Mouse (Mus musculus) forebrain, embryonic 12.5 days (tissue): ENCODE results near the gene Sash1. TPM values are rescaled to one million over a fixed set of nuclear protein-coding genes. Genes with fewer than 3 reads are reported as not detected.
A peak's percentile ranks its signal among the peaks of the same experiment; 100 is the strongest.

Experiments
- ATAC-seq: fragments of 200-750 bp; cut with Nextera tagmentation; 2 replicates; pipeline ENCODE4 v1.8.0; 2017; ENCODE audit warnings: moderate TSS enrichment; ENCODE audit not compliant: low FRiP score
- H3K27ac ChIP-seq: fragments of 300-500 bp; sonication (generic); 2 replicates; pipeline ENCODE4 v1.5.1; 2016; ENCODE audit warnings: mild to moderate bottlenecking
- H3K27me3 ChIP-seq: fragments of 300-500 bp; sonication (generic); 2 replicates; pipeline ENCODE4 v1.6.1; 2016; ENCODE audit warnings: mild to moderate bottlenecking
- H3K36me3 ChIP-seq: fragments of 300-500 bp; sonication (generic); replicated peaks from 2 replicates; pipeline ENCODE4 v1.6.1; 2016; ENCODE audit warnings: mild to moderate bottlenecking
- H3K4me1 ChIP-seq: fragments of 300-500 bp; sonication (generic); 2 replicates; pipeline ENCODE4 v1.6.1; 2016
- H3K4me2 ChIP-seq: fragments of 300-500 bp; sonication (generic); 2 replicates; pipeline ENCODE4 v1.6.1; 2016; ENCODE audit warnings: mild to moderate bottlenecking, moderate library complexity
- H3K4me3 ChIP-seq: fragments of 300-500 bp; sonication (generic); replicated peaks from 2 replicates; pipeline ENCODE4 v1.5.1; 2016; ENCODE audit warnings: mild to moderate bottlenecking
- H3K9ac ChIP-seq: fragments of 300-500 bp; sonication (generic); 2 replicates; pipeline ENCODE4 v1.6.1; 2016; ENCODE audit warnings: mild to moderate bottlenecking
- H3K9me3 ChIP-seq: fragments of 300-500 bp; sonication (generic); 2 replicates; pipeline ENCODE4 v1.6.1; 2016
- WGBS: fragments of 180-500 bp; shearing (Covaris S2); methylation state at CpG from one replicate; pipeline ENCODE4 v1.1.7; 2016; 5-methylcytosine and 5-hydroxymethylcytosine counted together
- polyA plus RNA-seq: library from polyadenylated mRNA; unstranded; fragments of >200 nt; fragmentation: Nextera tagmentation; extraction: Ambion mirVana; gene quantifications from 2 replicates; pipeline ENCODE4 v1.2.1, GENCODE M21; 2016

Gene Sash1
- polyA plus RNA-seq, 1 experiment from 2014 or later: 4.6 TPM

DNA sequence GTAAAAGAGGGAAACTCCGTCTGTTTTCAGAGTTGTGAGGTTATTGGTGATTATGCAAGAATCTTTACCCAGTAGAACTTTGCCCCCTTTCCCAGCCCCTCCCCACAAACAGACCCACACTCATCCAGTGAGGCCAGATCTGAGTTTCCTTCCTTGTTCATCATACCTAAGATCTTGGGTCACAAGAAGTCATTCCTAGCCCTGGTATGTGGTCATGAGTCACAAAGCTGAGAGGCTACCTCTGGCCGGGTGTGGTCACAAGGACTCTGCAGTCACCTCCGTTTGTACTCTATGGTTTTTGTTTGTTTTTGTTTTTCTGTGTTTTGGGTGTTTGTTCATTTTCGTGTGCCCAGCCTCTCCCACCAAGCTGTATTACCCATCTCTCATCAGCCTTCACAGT is 4.6 kb upstream of the Sash1 start:
- H3K27ac ChIP-seq: no peak overlapping the region
- H3K9ac ChIP-seq: no peak overlapping the region
- peaks cover 12% of the 10 kb centered on the region for H3K4me1 ChIP-seq
- H3K9me3 ChIP-seq: no peaks in the 10 kb centered on the region
- no peak overlapping the region for H3K4me3 ChIP-seq
- H3K36me3 ChIP-seq: no peaks in the 10 kb centered on the region
- H3K27me3 ChIP-seq: peaks cover 9% of the 10 kb centered on the region; the same call in 1 of the 2 replicates
- no peak overlapping the region for H3K4me2 ChIP-seq
- WGBS: 87% methylated on average over 4 of the region's 4 CpGs
- ATAC-seq: no peak

DNA sequence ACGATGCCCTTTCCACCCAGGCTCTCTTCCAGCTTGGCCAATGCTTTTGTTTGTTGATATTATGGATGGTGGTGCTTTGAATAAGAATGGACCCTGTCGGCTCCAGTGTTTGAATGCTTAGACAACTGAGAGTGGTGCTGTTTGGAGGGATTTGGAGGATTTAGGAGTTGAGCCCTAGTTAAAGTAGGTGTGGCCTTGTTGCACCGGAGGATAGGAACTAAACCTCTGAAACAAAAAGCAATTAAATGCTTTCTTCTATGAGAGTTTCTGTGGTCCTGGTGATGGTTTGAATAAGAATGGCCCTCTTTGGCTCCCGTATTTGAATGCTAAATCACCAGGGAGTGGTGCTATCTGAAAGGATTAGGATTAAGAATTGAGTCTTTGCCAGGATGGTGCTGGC is 3.5 kb upstream of the Sash1 start:
- Histone ChIP-seq H3K4me1 (peaks cover 22% of the 10 kb centered on the region), H3K9ac (no peak overlapping the region), H3K27me3 (peaks cover 11% of the 10 kb centered on the region; the same call in 1 of the 2 replicates), H3K27ac (no peak overlapping the region), H3K4me2 (no peak overlapping the region), H3K36me3 (no peaks in the 10 kb centered on the region), H3K4me3 (no peak overlapping the region), H3K9me3 (no peaks in the 10 kb centered on the region)
- no peak for ATAC-seq
- WGBS: 9% methylated on average over 4 of the region's 4 CpGs

DNA sequence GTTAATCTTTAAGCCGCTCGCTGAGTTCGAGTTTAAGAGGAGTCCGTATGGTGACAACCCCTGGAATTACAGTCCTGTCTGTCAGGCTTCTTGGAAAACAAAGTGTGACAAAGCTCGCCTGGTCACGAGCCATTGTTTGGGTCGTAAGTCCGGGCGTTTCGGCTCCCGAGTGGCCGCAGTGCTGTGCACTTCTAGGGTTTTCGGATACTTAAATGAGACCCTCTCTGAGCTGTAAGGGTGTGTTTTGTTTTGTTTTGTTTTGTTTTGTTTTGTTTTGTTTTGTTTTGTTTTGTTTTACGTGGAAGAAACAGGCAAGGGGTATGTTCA is 621 bp upstream of the Sash1 start:
- peak overlapping the region; percentile 74 for H3K4me3 ChIP-seq
- H3K9me3 ChIP-seq: no peaks in the 10 kb centered on the region
- peaks cover 18% of the 10 kb centered on the region; the same call in 1 of the 2 replicates for H3K27me3 ChIP-seq
- H3K36me3 ChIP-seq: no peaks in the 10 kb centered on the region
- H3K27ac ChIP-seq: peak overlapping the region; percentile 88
- under 1% methylated on average over 14 of the region's 14 CpGs for WGBS
- H3K4me2 ChIP-seq: peak overlapping the region; percentile 80
- peaks cover 33% of the 10 kb centered on the region for H3K4me1 ChIP-seq
- H3K9ac ChIP-seq: peak overlapping the region; percentile 68
- peak; percentile 33 for ATAC-seq

DNA sequence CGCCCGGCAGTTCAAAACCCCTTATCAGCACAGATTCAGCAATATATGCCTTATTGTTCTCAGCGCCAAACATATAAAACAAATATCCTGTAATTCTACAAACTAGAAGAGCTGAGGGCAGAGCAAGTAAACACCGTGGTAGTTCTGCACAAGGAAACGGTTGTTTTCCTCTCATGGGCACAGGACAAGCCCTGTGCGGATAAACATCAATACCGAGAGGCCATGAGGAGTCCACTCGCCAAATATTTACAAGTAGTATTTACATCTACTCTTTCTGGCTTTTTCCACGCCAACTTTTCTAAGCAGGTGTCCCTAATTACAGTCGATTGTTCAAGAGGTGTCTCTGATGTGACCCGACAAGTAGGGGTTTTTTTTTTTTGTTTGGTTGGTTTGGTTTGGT is 669 bp downstream of the Sash1 start:
- Histone ChIP-seq H3K36me3 (no peaks in the 10 kb centered on the region), H3K4me3 (peak overlapping the region; percentile 74), H3K9ac (peak overlapping the region; percentile 68), H3K9me3 (no peaks in the 10 kb centered on the region), H3K27me3 (peaks cover 25% of the 10 kb centered on the region), H3K27ac (no peak overlapping the region), H3K4me1 (peaks cover 40% of the 10 kb centered on the region), H3K4me2 (peak overlapping the region; percentile 80)
- ATAC-seq: no peak
- 5% methylated on average over 11 of the region's 11 CpGs for WGBS

DNA sequence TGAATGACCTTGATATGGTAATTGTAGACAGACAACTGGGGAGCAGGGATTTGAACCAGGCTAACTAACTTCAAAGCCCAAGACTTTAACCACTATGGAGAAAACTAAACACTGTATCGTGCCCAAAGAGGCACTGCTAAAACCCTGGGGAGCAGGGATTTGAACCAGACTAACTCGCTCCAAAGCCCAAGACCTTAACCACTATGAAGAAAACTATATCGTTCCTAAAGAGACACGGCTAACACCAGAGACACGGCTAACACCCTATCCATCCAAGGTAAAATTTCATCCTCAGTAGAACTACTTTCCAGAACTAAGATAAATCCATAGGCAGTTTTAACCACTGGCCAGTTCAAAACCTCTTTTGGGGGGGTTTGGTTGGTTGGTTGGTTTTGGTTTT is 1.3 kb downstream of the Sash1 start:
- no peak for ATAC-seq
- H3K27me3 ChIP-seq: peaks cover 27% of the 10 kb centered on the region
- no peak overlapping the region for H3K4me3 ChIP-seq
- peak overlapping the region; percentile 80; the same call in 1 of the 2 replicates for H3K4me2 ChIP-seq
- H3K9me3 ChIP-seq: no peaks in the 10 kb centered on the region
- no peaks in the 10 kb centered on the region for H3K36me3 ChIP-seq
- 61% methylated on average over 5 of the region's 5 CpGs for WGBS
- H3K9ac ChIP-seq: no peak overlapping the region
- H3K4me1 ChIP-seq: peaks cover 40% of the 10 kb centered on the region
- no peak overlapping the region for H3K27ac ChIP-seq

DNA sequence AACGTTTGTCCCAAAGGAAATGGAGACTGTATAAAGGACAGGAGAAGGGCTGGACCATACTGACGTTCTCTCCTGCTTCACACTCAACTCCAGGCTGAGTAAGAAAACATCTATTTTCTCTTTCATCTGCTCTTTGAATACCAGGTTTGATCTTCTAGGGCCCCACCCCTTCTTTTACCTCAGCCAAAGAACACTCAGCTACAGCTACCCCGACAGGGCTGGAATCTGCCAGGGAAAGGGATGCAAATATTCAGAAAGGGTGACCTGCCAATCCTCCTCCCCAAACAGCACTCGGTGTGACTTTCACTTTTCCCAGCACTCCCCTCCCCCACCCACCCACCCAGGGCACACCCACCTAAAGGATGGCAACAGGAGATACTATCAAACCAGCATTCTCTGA is 2.2 kb downstream of the Sash1 start:
- no peaks in the 10 kb centered on the region for H3K36me3 ChIP-seq
- peaks cover 27% of the 10 kb centered on the region for H3K27me3 ChIP-seq
- H3K4me2 ChIP-seq: peak overlapping the region; percentile 29
- peaks cover 43% of the 10 kb centered on the region for H3K4me1 ChIP-seq
- no peak for ATAC-seq
- 19% methylated on average over 4 of the region's 4 CpGs for WGBS
- no peak overlapping the region for H3K9ac ChIP-seq
- H3K4me3 ChIP-seq: no peak overlapping the region
- H3K27ac ChIP-seq: no peak overlapping the region
- no peaks in the 10 kb centered on the region for H3K9me3 ChIP-seq

DNA sequence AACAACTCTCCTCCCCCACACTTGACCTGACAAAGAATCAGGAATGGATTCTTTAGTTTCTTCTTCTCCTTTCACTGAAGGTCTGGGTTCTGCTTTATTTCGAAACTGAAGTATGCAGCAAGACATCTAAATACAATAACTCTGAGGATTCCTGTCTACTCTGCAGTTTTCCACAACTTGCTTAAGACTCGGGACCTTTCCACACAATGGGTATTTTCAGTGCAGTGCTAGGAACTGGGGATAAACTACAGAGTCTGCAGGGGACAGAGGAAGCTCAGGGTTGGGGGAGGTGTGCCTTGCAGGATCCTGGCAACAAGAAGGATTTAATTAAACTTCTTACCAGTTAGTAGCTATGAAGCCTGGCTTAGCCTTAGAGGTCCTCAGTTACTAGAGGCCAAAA is 4.1 kb downstream of the Sash1 start:
- H3K9me3 ChIP-seq: no peaks in the 10 kb centered on the region
- ATAC-seq: no peak
- H3K4me1 ChIP-seq: peaks cover 38% of the 10 kb centered on the region
- H3K27me3 ChIP-seq: peaks cover 19% of the 10 kb centered on the region
- no peak overlapping the region for H3K4me3 ChIP-seq
- 7% methylated on average over 2 of the region's 2 CpGs for WGBS
- H3K36me3 ChIP-seq: no peaks in the 10 kb centered on the region
- H3K27ac ChIP-seq: no peak overlapping the region
- no peak overlapping the region for H3K9ac ChIP-seq
- H3K4me2 ChIP-seq: no peak overlapping the region

DNA sequence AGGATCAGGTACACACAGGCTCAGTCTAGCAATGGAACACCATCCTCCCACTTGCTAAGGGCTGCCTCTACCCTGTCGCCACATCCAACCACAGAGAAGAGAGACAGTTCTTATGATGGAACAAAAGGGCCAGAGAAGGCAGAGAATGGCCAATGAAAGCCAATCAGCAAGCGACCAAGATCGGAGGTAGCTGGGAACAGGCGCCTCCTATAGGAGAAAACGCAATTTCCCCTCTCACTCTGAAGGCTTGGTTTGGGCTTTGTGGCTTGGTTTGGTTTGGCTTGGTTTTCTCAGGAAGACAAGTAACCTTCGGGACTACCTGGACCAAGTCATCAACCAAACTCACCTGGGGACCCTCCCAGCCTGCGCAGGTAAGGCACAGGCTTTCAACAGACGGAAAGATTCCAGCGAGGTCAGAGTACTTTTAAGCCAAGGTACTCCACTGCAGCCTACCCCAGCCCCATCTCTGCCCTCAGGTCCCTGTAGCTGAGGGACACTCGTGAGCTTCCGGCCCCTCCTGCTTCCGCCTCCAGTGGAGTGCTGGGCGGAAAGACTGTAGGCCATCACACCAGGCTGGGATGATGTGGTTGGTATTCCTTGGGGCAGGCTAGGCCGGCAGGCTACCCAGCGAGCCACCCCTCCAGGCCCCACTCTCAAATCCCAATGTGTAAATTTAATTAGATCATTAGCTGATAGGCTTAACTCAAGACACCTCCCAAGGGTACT is 4.8 kb downstream of the Sash1 start:
- H3K4me3 ChIP-seq: no peak overlapping the region
- H3K4me2 ChIP-seq: no peak overlapping the region
- no peak for ATAC-seq
- H3K27me3 ChIP-seq: peaks cover 19% of the 10 kb centered on the region
- H3K36me3 ChIP-seq: no peaks in the 10 kb centered on the region
- H3K9ac ChIP-seq: no peak overlapping the region
- WGBS: 36% methylated on average over 15 of the region's 15 CpGs
- no peak overlapping the region for H3K27ac ChIP-seq
- no peaks in the 10 kb centered on the region for H3K9me3 ChIP-seq
- H3K4me1 ChIP-seq: peaks cover 33% of the 10 kb centered on the region

DNA sequence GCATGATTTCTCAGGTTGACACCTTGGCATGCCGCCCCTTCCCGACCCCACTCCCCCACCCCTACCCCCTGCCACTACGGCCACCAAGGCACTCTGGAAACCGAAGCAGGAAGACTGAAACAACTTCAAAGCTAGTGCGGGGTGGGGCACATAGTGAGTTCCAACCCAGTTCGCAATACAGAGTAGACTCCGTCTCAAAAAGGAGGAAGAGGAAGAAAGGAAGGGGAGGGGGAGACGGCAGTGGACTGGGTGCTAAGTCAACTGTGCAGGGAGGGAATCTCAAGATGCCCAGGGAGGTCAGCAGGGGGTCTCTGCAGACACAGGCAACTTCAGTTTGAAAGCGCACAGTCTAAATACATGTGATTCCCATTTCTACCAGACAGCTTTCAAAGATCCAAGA is 7.0 kb downstream of the Sash1 start:
- no peak overlapping the region for H3K4me3 ChIP-seq
- no peak for ATAC-seq
- no peak overlapping the region for H3K4me2 ChIP-seq
- H3K36me3 ChIP-seq: no peaks in the 10 kb centered on the region
- no peak overlapping the region for H3K9ac ChIP-seq
- H3K27me3 ChIP-seq: peaks cover 15% of the 10 kb centered on the region
- WGBS: 43% methylated on average over 9 of the region's 9 CpGs
- H3K4me1 ChIP-seq: peaks cover 19% of the 10 kb centered on the region
- no peaks in the 10 kb centered on the region for H3K9me3 ChIP-seq
- H3K27ac ChIP-seq: no peak overlapping the region

DNA sequence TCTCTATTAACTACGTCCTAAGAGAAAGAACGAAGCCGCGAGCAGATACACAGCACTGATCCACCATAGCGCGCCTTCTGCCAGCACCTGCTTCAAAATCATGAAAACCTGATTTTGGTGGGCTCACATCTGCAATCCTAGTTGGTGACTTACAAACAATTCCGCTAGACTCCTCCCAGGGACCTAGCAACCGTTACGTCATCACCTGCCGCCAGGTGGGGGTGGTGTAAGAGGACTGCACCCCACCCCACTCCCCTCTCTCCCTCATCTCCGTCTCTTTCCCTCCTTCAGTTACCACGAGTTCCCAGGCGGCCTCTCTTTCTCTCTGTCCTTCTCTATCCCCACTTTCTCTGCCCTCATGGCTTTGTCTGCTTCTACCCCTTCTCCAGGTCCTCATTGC is 7.5 kb downstream of the Sash1 start:
- WGBS: 70% methylated on average over 13 of the region's 13 CpGs
- Histone ChIP-seq H3K36me3 (no peaks in the 10 kb centered on the region), H3K27ac (no peak overlapping the region), H3K4me3 (no peak overlapping the region), H3K4me1 (peaks cover 15% of the 10 kb centered on the region), H3K27me3 (peaks cover 11% of the 10 kb centered on the region), H3K9ac (no peak overlapping the region), H3K9me3 (no peaks in the 10 kb centered on the region), H3K4me2 (no peak overlapping the region)
- ATAC-seq: no peak

DNA sequence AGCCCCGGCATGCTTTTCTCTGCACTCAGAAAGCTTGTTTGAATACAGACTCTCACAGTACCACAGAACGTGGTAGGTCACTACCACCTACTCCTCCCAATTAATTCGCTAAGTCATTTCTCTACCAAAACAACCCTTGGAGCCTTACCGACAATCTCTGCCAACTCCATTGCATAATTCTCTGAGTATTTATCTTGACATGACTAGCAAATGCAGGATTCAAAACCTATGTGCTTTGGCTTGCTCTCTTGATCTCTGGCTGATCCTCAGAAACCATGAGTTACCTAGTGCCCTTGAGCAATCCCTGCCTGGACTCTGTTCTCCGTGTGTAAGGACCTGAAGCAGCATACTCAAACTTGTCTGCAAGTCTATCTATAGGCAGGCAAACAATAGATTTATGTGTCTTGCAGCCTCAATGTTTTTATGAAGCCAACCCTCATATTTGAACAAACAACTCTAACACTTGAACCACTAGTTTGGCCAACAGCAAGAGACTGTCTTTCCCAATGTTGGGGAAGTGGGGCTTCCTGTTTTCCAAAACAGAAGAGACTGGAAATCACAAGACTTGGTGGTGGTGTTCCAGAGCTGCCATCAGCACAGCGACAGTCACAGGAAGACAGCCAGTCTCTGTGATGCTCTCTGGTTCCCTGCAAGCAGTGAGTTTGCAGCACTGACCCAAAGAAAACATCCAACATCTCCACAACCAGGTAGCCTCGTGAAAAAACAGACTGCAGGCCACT is 12.1 kb downstream of the Sash1 start:
- no peak overlapping the region for H3K9ac ChIP-seq
- no peak for ATAC-seq
- no peak overlapping the region for H3K4me3 ChIP-seq
- WGBS: 81% methylated on average over 7 of the region's 7 CpGs
- H3K27ac ChIP-seq: no peak overlapping the region
- H3K36me3 ChIP-seq: no peaks in the 10 kb centered on the region
- H3K4me1 ChIP-seq: peaks cover 2% of the 10 kb centered on the region; the same call in 1 of the 2 replicates
- H3K9me3 ChIP-seq: no peaks in the 10 kb centered on the region
- no peaks in the 10 kb centered on the region for H3K27me3 ChIP-seq
- no peak overlapping the region for H3K4me2 ChIP-seq

DNA sequence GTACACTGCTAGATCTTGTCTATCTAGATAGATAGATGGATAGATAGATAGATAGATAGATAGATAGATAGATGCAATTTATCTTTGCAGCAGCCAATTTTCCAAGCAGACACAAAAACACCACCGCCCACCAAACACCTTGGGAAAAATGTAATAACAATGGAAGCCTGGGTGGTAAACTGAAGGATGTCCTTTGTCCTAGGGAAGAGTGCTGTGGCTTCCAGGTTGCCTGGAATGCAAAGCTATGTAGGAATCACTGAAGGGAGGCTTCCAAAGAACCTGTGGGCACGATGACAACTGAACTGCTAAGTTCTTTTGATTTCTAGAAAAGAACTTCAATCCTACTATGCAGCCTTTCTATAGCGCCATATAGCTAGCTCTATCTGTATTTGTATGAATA is 13.1 kb downstream of the Sash1 start:
- Histone ChIP-seq H3K4me3 (no peak overlapping the region), H3K27ac (no peak overlapping the region), H3K9ac (no peak overlapping the region), H3K36me3 (no peaks in the 10 kb centered on the region), H3K4me2 (no peak overlapping the region), H3K9me3 (no peaks in the 10 kb centered on the region), H3K27me3 (no peaks in the 10 kb centered on the region), H3K4me1 (no peaks in the 10 kb centered on the region)
- WGBS: 87% methylated on average over 3 of the region's 3 CpGs
- ATAC-seq: no peak

DNA sequence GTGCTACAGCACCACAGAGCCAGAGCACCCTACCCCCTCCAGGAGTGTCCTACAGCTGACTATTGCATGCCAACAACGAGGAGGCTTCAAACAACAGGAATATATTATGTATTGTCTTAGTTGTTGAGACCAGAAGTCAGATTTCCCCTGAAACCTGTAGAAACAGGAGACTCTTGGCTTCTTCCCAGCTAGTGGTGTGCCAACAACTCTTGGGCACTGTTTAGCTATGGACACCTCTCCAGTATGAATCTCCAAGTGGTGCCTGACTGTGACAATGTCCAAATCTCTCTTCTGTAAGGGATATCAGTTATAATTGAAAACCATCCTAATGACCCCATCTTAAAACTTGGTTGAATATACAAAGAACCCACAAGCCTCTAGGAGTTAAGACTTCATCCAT is 13.9 kb downstream of the Sash1 start:
- no peak overlapping the region for H3K4me3 ChIP-seq
- 86% methylated on average over 1 of the region's 1 CpGs for WGBS
- no peaks in the 10 kb centered on the region for H3K9me3 ChIP-seq
- no peak overlapping the region for H3K4me2 ChIP-seq
- no peak for ATAC-seq
- H3K36me3 ChIP-seq: no peaks in the 10 kb centered on the region
- no peak overlapping the region for H3K27ac ChIP-seq
- H3K9ac ChIP-seq: no peak overlapping the region
- no peaks in the 10 kb centered on the region for H3K4me1 ChIP-seq
- no peaks in the 10 kb centered on the region for H3K27me3 ChIP-seq
